Mouse (Mus musculus) retina, postnatal 7 days (tissue): ENCODE measurements around the gene Crmp1.

Experiments used
- DNase-seq: peaks from one replicate; pipeline ENCODE4 v3.0.0-alpha.2; 2012; ENCODE audit warnings: low read depth, low spot score

The Crmp1 gene

GRCm38 (mm10) chr5:37240550-37240949, 1.2 kb upstream of the Crmp1 start:
- DNase-seq: no peak

GRCm38 (mm10) chr5:37241224-37241623, 516 bp upstream of the Crmp1 start:
- DNase-seq: no peak

GRCm38 (mm10) chr5:37242360-37243168, 824 bp downstream of the Crmp1 start:
- no peak for DNase-seq

GRCm38 (mm10) chr5:37243169-37243886, 1.6 kb downstream of the Crmp1 start:
- no peak for DNase-seq

- DNase-seq: peak; percentile 58
Measured at GRCm38 (mm10) chr5:37244161-37244560, 2.4 kb downstream of the Crmp1 start.

- no peak for DNase-seq
Measured at GRCm38 (mm10) chr5:37244666-37245242, 3.0 kb downstream of the Crmp1 start.

- DNase-seq: no peak
Measured at GRCm38 (mm10) chr5:37245651-37246050, 3.9 kb downstream of the Crmp1 start.

- DNase-seq: no peak
Measured at GRCm38 (mm10) chr5:37246138-37246910, 4.6 kb downstream of the Crmp1 start.

- no peak for DNase-seq
Measured at GRCm38 (mm10) chr5:37247456-37247855, 5.7 kb downstream of the Crmp1 start.

GRCm38 (mm10) chr5:37248870-37249269, 7.1 kb downstream of the Crmp1 start:
- DNase-seq: no peak

- no peak for DNase-seq
Measured at GRCm38 (mm10) chr5:37251596-37251995, 9.9 kb downstream of the Crmp1 start.

GRCm38 (mm10) chr5:37252101-37252804, 10.5 kb downstream of the Crmp1 start:
- no peak for DNase-seq

GRCm38 (mm10) chr5:37254523-37254922, 12.8 kb downstream of the Crmp1 start:
- DNase-seq: no peak

- no peak for DNase-seq
Measured at GRCm38 (mm10) chr5:37256823-37257222, 15.1 kb downstream of the Crmp1 start.

- no peak for DNase-seq
Measured at GRCm38 (mm10) chr5:37257243-37257642, 15.5 kb downstream of the Crmp1 start.

- DNase-seq: no peak
Measured at GRCm38 (mm10) chr5:37261734-37262133, 20.0 kb downstream of the Crmp1 start.

- no peak for DNase-seq
Measured at GRCm38 (mm10) chr5:37263816-37264215, 22.1 kb downstream of the Crmp1 start.

GRCm38 (mm10) chr5:37281021-37281420, 39.3 kb downstream of the Crmp1 start:
- no peak for DNase-seq

GRCm38 (mm10) chr5:37288374-37288773, 46.6 kb downstream of the Crmp1 start:
- peak; percentile 31 for DNase-seq

- peak; percentile 30 for DNase-seq
Measured at GRCm38 (mm10) chr5:37289236-37289635, 47.5 kb downstream of the Crmp1 start.

- no peak for DNase-seq
Measured at GRCm38 (mm10) chr5:37290983-37291382, 49.2 kb downstream of the Crmp1 start.
